Mouse (Mus musculus): ENCODE measurements around the gene Txn2. TPM values are rescaled to one million over a fixed set of nuclear protein-coding genes. Genes with fewer than 3 reads are reported as not detected.

Txn2 gene
- total RNA-seq, 2 experiments from 2014 or later: 139 to 143 TPM

DNA sequence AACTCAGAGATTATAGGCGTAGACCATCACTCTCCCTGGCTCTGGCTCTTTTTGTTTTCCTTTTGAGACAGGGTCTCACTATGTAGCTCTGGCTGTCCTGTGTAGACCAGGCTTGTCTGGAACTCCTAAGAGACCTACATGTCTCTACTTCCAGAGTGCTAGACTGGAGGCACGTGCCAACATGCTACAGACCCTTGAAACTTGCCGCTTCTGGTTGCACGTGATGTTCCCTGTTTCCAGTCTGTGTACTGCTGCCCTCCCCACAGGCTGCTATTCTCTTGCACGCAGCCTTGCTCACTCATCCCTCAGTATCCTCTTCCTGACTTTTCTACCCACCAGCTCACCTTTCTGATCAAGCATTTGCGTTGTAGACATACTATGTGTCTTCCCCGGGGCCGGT lies 22.7 kb downstream of the Txn2 start:
- no peak overlapping the region for H3K4me3 ChIP-seq
- no peak for TF ChIP-seq CTCF (IDR thresholded peaks at IDR 0.05)
- no peak overlapping the region for H3K27ac ChIP-seq
- DNase-seq (ENCODE audit: extremely low spot score in 1 of 2, low spot score in 2 of 2): no peak
- intact Hi-C loops (cut with DNase I): no loop called here

- Histone ChIP-seq H3K4me3 (peak overlapping the region; percentile 26), H3K27ac (peak overlapping the region; percentile 36; the same call in 1 of the 2 replicates)
- TF ChIP-seq CTCF (IDR thresholded peaks at IDR 0.05): no peak
- intact Hi-C loops (cut with DNase I): no loop called here
- no peak for DNase-seq (ENCODE audit: extremely low spot score in 1 of 2, low spot score in 2 of 2)
Measured at GRCm38 (mm10) chr15:77905275-77905970, 23.4 kb downstream of the Txn2 start.

GRCm38 (mm10) chr15:77904363-77904892 lies 24.4 kb downstream of the Txn2 start:
- intact Hi-C loops (cut with DNase I): no loop called here
- no peak overlapping the region for H3K4me3 ChIP-seq
- no peak overlapping the region for H3K27ac ChIP-seq
- no peak for TF ChIP-seq CTCF (IDR thresholded peaks at IDR 0.05)
- DNase-seq (ENCODE audit: extremely low spot score in 1 of 2, low spot score in 2 of 2): no peak

GRCm38 (mm10) chr15:77903176-77903575 lies 25.6 kb downstream of the Txn2 start:
- Histone ChIP-seq H3K27ac (no peak overlapping the region), H3K4me3 (no peak overlapping the region)
- no peak for TF ChIP-seq CTCF (IDR thresholded peaks at IDR 0.05)
- intact Hi-C loops (cut with DNase I): no loop called here
- DNase-seq (ENCODE audit: extremely low spot score in 1 of 2, low spot score in 2 of 2): no peak

- Histone ChIP-seq H3K4me3 (no peak overlapping the region), H3K27ac (no peak overlapping the region)
- TF ChIP-seq CTCF (IDR thresholded peaks at IDR 0.05): no peak
- DNase-seq (ENCODE audit: extremely low spot score in 1 of 2, low spot score in 2 of 2): no peak
- intact Hi-C loops (cut with DNase I): no loop called here
Measured at GRCm38 (mm10) chr15:77894926-77895325, 33.9 kb downstream of the Txn2 start.

DNA sequence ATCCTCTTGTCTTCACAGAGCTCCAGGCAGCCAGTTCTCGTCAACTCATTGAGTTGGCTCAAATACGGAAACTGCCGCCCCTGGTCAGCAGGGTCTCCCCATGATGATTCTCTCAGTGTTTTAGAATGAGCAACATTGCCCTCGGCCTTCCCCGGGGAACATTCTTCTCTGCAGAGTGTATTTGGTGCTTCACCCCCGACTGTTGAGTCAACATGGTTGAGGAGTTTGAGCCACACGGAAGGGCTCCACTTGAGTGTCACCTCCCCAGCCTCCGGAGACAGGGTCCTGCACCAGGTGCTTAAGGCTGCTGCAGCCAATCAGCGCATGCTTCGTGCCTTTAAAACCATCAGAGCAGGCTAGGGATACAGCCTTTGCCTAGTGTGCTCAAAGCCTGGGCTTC lies 35.5 kb downstream of the Txn2 start:
- no peak overlapping the region for H3K4me3 ChIP-seq
- no peak for DNase-seq (ENCODE audit: extremely low spot score in 1 of 2, low spot score in 2 of 2)
- no peak for TF ChIP-seq CTCF (IDR thresholded peaks at IDR 0.05)

GRCm38 (mm10) chr15:77892420-77892819 lies 36.4 kb downstream of the Txn2 start:
- no peak for TF ChIP-seq CTCF (IDR thresholded peaks at IDR 0.05)
- Histone ChIP-seq H3K27ac (no peak overlapping the region), H3K4me3 (no peak overlapping the region)
- no peak for DNase-seq (ENCODE audit: extremely low spot score in 1 of 2, low spot score in 2 of 2)
- intact Hi-C loops (cut with DNase I): no loop called here

More for the DNA sequence above, 35.5 kb downstream of the Txn2 start:
- no peak overlapping the region for H3K27ac ChIP-seq
- intact Hi-C loops (cut with DNase I): no loop called here

DNA sequence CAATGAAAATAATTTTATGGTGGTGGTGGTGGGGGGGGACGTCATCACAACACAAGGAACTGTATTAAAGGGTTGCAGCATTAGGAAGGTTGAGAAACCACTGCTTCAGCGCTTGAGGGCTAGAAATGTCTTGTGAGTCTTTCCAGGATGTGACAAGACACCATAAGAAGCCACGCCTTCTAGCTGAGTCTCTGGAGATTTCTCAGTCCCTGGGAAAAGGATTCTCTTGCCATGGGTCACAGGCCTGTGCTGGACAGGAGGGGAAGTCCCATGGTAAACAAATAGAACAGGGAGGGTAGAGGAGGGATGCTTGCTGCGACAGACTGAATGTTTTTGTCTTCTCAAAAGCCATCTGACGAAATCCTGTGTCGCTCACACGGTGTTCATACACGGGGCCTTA lies 37.0 kb downstream of the Txn2 start:
- no peak for DNase-seq (ENCODE audit: extremely low spot score in 1 of 2, low spot score in 2 of 2)
- intact Hi-C loops (cut with DNase I): no loop called here
- Histone ChIP-seq H3K27ac (no peak overlapping the region), H3K4me3 (no peak overlapping the region)
- TF ChIP-seq CTCF (IDR thresholded peaks at IDR 0.05): no peak

GRCm38 (mm10) chr15:77889761-77890422 lies 38.9 kb downstream of the Txn2 start:
- intact Hi-C loops (cut with DNase I): loop anchor here (5.0 kb wide), 1 partner anchor 48 kb away; the partner anchor contains the start of gene Myh9
- no peak overlapping the region for H3K27ac ChIP-seq
- no peak overlapping the region for H3K4me3 ChIP-seq
- no peak for DNase-seq (ENCODE audit: extremely low spot score in 1 of 2, low spot score in 2 of 2)
- TF ChIP-seq CTCF (IDR thresholded peaks at IDR 0.05): no peak

DNA sequence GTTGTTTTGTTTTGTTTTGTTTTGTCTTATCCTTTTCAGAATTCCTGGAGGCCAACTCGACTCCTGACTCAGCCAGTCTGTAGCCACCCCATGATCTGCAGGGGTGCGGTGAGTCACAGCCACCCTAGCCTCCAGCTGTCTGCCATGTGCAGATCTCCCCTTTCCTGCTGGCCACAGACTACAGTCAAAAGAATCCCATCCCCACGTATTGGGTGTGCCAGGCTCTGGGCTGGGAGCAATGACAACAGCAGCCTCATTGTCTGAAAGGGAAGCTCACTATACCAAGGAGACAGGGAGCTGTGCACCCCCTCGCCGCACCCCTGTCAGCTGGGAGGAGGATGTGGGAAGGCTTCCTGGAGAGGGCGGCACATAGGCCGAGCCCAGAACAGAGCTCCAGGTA lies 40.5 kb downstream of the Txn2 start:
- DNase-seq (ENCODE audit: extremely low spot score in 1 of 2, low spot score in 2 of 2): no peak
- no peak overlapping the region for H3K27ac ChIP-seq
- intact Hi-C loops (cut with DNase I): loop anchor here (5.0 kb wide), 1 partner anchor 46 kb away; the partner anchor contains the start of gene Myh9
- no peak for TF ChIP-seq CTCF (IDR thresholded peaks at IDR 0.05)
- no peak overlapping the region for H3K4me3 ChIP-seq

- intact Hi-C loops (cut with DNase I): loop anchor here (5.0 kb wide), 1 partner anchor 45 kb away; the partner anchor contains the start of gene Myh9
- Histone ChIP-seq H3K27ac (peak overlapping the region; percentile 67), H3K4me3 (no peak overlapping the region)
- no peak for DNase-seq (ENCODE audit: extremely low spot score in 1 of 2, low spot score in 2 of 2)
- no peak; the same call in 1 of the 2 replicates for TF ChIP-seq CTCF (IDR thresholded peaks at IDR 0.05)
Measured at GRCm38 (mm10) chr15:77887093-77887488, 41.7 kb downstream of the Txn2 start.

- intact Hi-C loops (cut with DNase I): loop anchor here (5.0 kb wide), 1 partner anchor 44 kb away; the partner anchor contains the start of gene Myh9
- DNase-seq (ENCODE audit: extremely low spot score in 1 of 2, low spot score in 2 of 2): no peak
- Histone ChIP-seq H3K4me3 (no peak overlapping the region), H3K27ac (peak overlapping the region; percentile 67; the same call in 1 of the 2 replicates)
- TF ChIP-seq CTCF (IDR thresholded peaks at IDR 0.05): no peak
Measured at GRCm38 (mm10) chr15:77886369-77887092, 42.3 kb downstream of the Txn2 start.

Measured in left cerebral cortex, adult 2 months (tissue).